Mouse (Mus musculus): ENCODE results near the gene T.

DNA sequence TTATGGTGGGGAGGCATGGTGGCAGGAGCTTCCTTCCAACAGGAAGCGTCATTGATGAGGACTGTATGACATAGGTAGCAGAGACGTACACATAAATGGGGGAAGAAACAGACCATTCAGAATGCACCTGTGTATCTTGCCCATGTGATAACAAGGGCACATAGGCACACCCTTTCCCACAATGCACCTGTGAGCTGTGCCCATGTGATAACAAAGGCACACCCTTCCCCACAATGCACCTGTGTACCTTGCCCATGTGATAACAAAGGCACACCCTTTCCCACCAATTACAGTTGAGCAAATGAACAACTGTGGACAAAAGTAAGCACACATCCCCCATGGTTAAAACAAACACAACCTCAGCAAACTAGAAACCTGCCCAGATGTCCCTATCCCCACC, 23.9 kb upstream of the T start:
- TF ChIP-seq CTCF (IDR thresholded peaks at IDR 0.05; ENCODE audit: low read depth, low read length) (no peak), POLR2A (IDR thresholded peaks at IDR 0.05; ENCODE audit: insufficient read depth, low read length) (no peak)
